Comparison of ENCODE assay signal across 16 mouse cellular contexts in genomic region chr4:53304290-53304654, GRCm38 (mm10).
DNase-seq lines count a peak whose midpoint lies in the region; ATAC-seq and TF ChIP-seq lines count a peak whose summit lies in the region.
"Had no signal": no experiment of that assay in that cellular context is flagged by ENCODE, and none has a peak within 500 bp of the region (broad histone marks: within the 10 kb centered on the region; RNA-seq: fewer than 3 reads in every experiment).

No protein-coding gene starts in this region.

- H3K4me3 ChIP-seq in intestine, embryonic 15.5 days (replicated peaks): no peak overlapping the region
- H3K4me3 ChIP-seq in intestine, postnatal 0 days (ENCODE audit: low read depth, low read length): no peak overlapping the region
- H3K4me3 ChIP-seq in lung, embryonic 16.5 days (ENCODE audit: low read length): no peak overlapping the region
- no peak overlapping the region for H3K4me3 ChIP-seq in limb, embryonic 15.5 days
- no peak overlapping the region for H3K4me3 ChIP-seq in stomach, postnatal 0 days (ENCODE audit: low read depth, low read length)
- H3K4me3 ChIP-seq: embryonic facial prominence, embryonic 13.5 days; layer of hippocampus, adult 2 months; liver, embryonic 12.5 days had no signal

- H3K27me3 ChIP-seq in intestine, embryonic 15.5 days (replicated peaks): no peaks in the 10 kb centered on the region
- no peaks in the 10 kb centered on the region for H3K27me3 ChIP-seq in intestine, postnatal 0 days (replicated peaks; ENCODE audit: control insufficient read depth, insufficient read depth, low read length)
- no peaks in the 10 kb centered on the region for H3K27me3 ChIP-seq in lung, embryonic 16.5 days (ENCODE audit: control insufficient read depth, insufficient read depth, low read depth, low read length)
- no peaks in the 10 kb centered on the region for H3K27me3 ChIP-seq in limb, embryonic 15.5 days
- no peaks in the 10 kb centered on the region for H3K27me3 ChIP-seq in stomach, postnatal 0 days (ENCODE audit: control insufficient read depth, insufficient read depth, low read length)
- H3K27me3 ChIP-seq: embryonic facial prominence, embryonic 13.5 days; liver, embryonic 12.5 days had no signal

- no peak overlapping the region for H3K27ac ChIP-seq in intestine, embryonic 15.5 days
- H3K27ac ChIP-seq in intestine, postnatal 0 days (ENCODE audit: low read depth, low read length): no peak overlapping the region
- peak overlapping the region; percentile 10; the same call in 1 of the 2 replicates for H3K27ac ChIP-seq in lung, embryonic 16.5 days (ENCODE audit: low read length)
- peak overlapping the region; percentile 62 for H3K27ac ChIP-seq in limb, embryonic 15.5 days
- 0 out of 2 replicates have a peak overlapping the region, but pooled peaks have one; percentile 20 for H3K27ac ChIP-seq in stomach, postnatal 0 days (replicated peaks)
- H3K27ac ChIP-seq: embryonic facial prominence, embryonic 13.5 days; layer of hippocampus, adult 2 months; liver, embryonic 12.5 days had no signal

- H3K9ac ChIP-seq in intestine, embryonic 15.5 days: no peak overlapping the region
- no peak overlapping the region for H3K9ac ChIP-seq in intestine, postnatal 0 days (ENCODE audit: low read depth, low read length)
- H3K9ac ChIP-seq in lung, embryonic 16.5 days (ENCODE audit: low read length): no peak overlapping the region
- no peak overlapping the region for H3K9ac ChIP-seq in limb, embryonic 15.5 days
- no peak overlapping the region for H3K9ac ChIP-seq in stomach, postnatal 0 days (ENCODE audit: low read length)
- H3K9ac ChIP-seq: embryonic facial prominence, embryonic 13.5 days; liver, embryonic 12.5 days had no signal

- no peak overlapping the region for H3K4me2 ChIP-seq in intestine, embryonic 15.5 days (replicated peaks)
- no peak overlapping the region for H3K4me2 ChIP-seq in intestine, postnatal 0 days (replicated peaks; ENCODE audit: low read depth)
- H3K4me2 ChIP-seq in lung, embryonic 16.5 days (ENCODE audit: low read depth, low read length): no peak overlapping the region
- H3K4me2 ChIP-seq in limb, embryonic 15.5 days: no peak overlapping the region
- H3K4me2 ChIP-seq in stomach, postnatal 0 days (replicated peaks; ENCODE audit: low read depth): no peak overlapping the region
- H3K4me2 ChIP-seq: embryonic facial prominence, embryonic 13.5 days; liver, embryonic 12.5 days had no signal

- H3K9me3 ChIP-seq in intestine, embryonic 15.5 days: no peaks in the 10 kb centered on the region
- H3K9me3 ChIP-seq in intestine, postnatal 0 days (ENCODE audit: control insufficient read depth): no peaks in the 10 kb centered on the region
- no peaks in the 10 kb centered on the region for H3K9me3 ChIP-seq in lung, embryonic 16.5 days (ENCODE audit: control insufficient read depth, low read length)
- H3K9me3 ChIP-seq in limb, embryonic 15.5 days: no peaks in the 10 kb centered on the region
- H3K9me3 ChIP-seq in stomach, postnatal 0 days (ENCODE audit: control insufficient read depth, low read length): no peaks in the 10 kb centered on the region
- H3K9me3 ChIP-seq: embryonic facial prominence, embryonic 13.5 days; liver, embryonic 12.5 days had no signal

- H3K4me1 ChIP-seq in intestine, embryonic 15.5 days (replicated peaks): 0 out of 2 replicates have a peak, but pooled peaks cover 4% of the 10 kb centered on the region
- H3K4me1 ChIP-seq in intestine, postnatal 0 days (replicated peaks; ENCODE audit: control insufficient read depth, insufficient read depth, low read length): no peaks in the 10 kb centered on the region
- H3K4me1 ChIP-seq in lung, embryonic 16.5 days (replicated peaks; ENCODE audit: control insufficient read depth, insufficient read depth, low read length): peaks cover 10% of the 10 kb centered on the region; the same call in 1 of the 2 replicates
- H3K4me1 ChIP-seq in limb, embryonic 15.5 days: 0 out of 2 replicates have a peak, but pooled peaks cover 6% of the 10 kb centered on the region
- no peaks in the 10 kb centered on the region for H3K4me1 ChIP-seq in stomach, postnatal 0 days (replicated peaks; ENCODE audit: control insufficient read depth, insufficient read depth)
- H3K4me1 ChIP-seq: embryonic facial prominence, embryonic 13.5 days; liver, embryonic 12.5 days had no signal

- ATAC-seq in intestine, embryonic 15.5 days: 0 out of 2 replicates have a peak, but pooled peaks have one; percentile 39
- ATAC-seq in intestine, postnatal 0 days: no peak
- peak; percentile 60 for ATAC-seq in lung, embryonic 16.5 days (ENCODE audit: low read depth)
- ATAC-seq in limb, embryonic 15.5 days (ENCODE audit: insufficient number of reproducible peaks, low FRiP score, low TSS enrichment, low read depth): peak; percentile 19; the same call in 1 of the 2 replicates
- no peak for ATAC-seq in stomach, postnatal 0 days (ENCODE audit: low FRiP score, low TSS enrichment)
- ATAC-seq: CD4-positive, CD25-positive, alpha-beta regulatory T cell, adult 4 months; forebrain, embryonic 14.5 days; liver, embryonic 12.5 days; midbrain, embryonic 16.5 days had no signal

- no peak for TF ChIP-seq EP300 in stomach, postnatal 0 days (optimal IDR thresholded peaks at IDR 0.05)

- DNase-seq in lung, postnatal 25 days (ENCODE audit: low spot score): no peak
- DNase-seq in stomach, postnatal 0 days (ENCODE audit: low spot score): no peak
- DNase-seq in testis, postnatal 14 days (ENCODE audit: low spot score): no peak
- DNase-seq: adrenal gland, postnatal 25 days; lung, postnatal 4 days; thymus, adult 18-20 months had no signal

- no peaks in the 10 kb centered on the region for H3K36me3 ChIP-seq in intestine, embryonic 15.5 days
- no peaks in the 10 kb centered on the region for H3K36me3 ChIP-seq in intestine, postnatal 0 days (ENCODE audit: control insufficient read depth, insufficient read depth)
- H3K36me3 ChIP-seq in lung, embryonic 16.5 days (ENCODE audit: control insufficient read depth, insufficient read depth, low read length): no peaks in the 10 kb centered on the region
- H3K36me3 ChIP-seq in limb, embryonic 15.5 days: no peaks in the 10 kb centered on the region
- no peaks in the 10 kb centered on the region for H3K36me3 ChIP-seq in stomach, postnatal 0 days (ENCODE audit: control insufficient read depth, insufficient read depth, low read length)
- H3K36me3 ChIP-seq: embryonic facial prominence, embryonic 13.5 days; liver, embryonic 12.5 days had no signal

- WGBS in intestine, embryonic 15.5 days: 31% methylated on average over 2 of the region's 2 CpGs
- 42% methylated on average over 2 of the region's 2 CpGs for WGBS in intestine, postnatal 0 days
- WGBS in lung, embryonic 16.5 days: 43% methylated on average over 2 of the region's 2 CpGs
- WGBS in limb, embryonic 15.5 days: 52% methylated on average over 2 of the region's 2 CpGs
- 51% methylated on average over 2 of the region's 2 CpGs for WGBS in stomach, postnatal 0 days

- no peak for TF ChIP-seq CTCF in intestine, postnatal 0 days (IDR thresholded peaks at IDR 0.05; ENCODE audit: low read depth)
- no peak for TF ChIP-seq CTCF in stomach, postnatal 0 days (IDR thresholded peaks at IDR 0.05; ENCODE audit: low read depth)

Comparison
In these comparisons a context has a peak if more than half of its experiments do, and no peak if none do; other contexts are left out.
1. ATAC-seq: peak in intestine, embryonic 15.5 days (single experiment), lung, embryonic 16.5 days (single experiment) and limb, embryonic 15.5 days (single experiment); none in intestine, postnatal 0 days (single experiment) and stomach, postnatal 0 days (single experiment).
2. H3K27ac ChIP-seq: peak in lung, embryonic 16.5 days (single experiment), limb, embryonic 15.5 days (single experiment) and stomach, postnatal 0 days (single experiment); none in intestine, embryonic 15.5 days (single experiment) and intestine, postnatal 0 days (single experiment).